In genomic region chr10:127901751-127902150, GRCm38 (mm10) we compare ENCODE assay signal across 39 mouse cellular contexts. TPM values are rescaled to one million over a fixed set of nuclear protein-coding genes. Genes with fewer than 3 reads are reported as not detected.
"Had no signal": no experiment of that assay in that cellular context is flagged by ENCODE, and none has a peak within 500 bp of the region (broad histone marks: within the 10 kb centered on the region; RNA-seq: fewer than 3 reads in every experiment).

No protein-coding gene starts in this region.

- H3K9ac ChIP-seq: embryonic facial prominence, embryonic 12.5 days; embryonic facial prominence, embryonic 13.5 days; embryonic facial prominence, embryonic 15.5 days; forebrain, embryonic 12.5 days; forebrain, embryonic 13.5 days; forebrain, embryonic 15.5 days; forebrain, postnatal 0 days had no signal

- H3K4me3 ChIP-seq: embryonic facial prominence, embryonic 10.5 days; embryonic facial prominence, embryonic 12.5 days; embryonic facial prominence, embryonic 13.5 days; embryonic facial prominence, embryonic 15.5 days; erythroblast, embryonic 14.5 days; forebrain, embryonic 10.5 days; forebrain, embryonic 12.5 days; forebrain, embryonic 13.5 days; forebrain, embryonic 15.5 days; gastrocnemius, adult 2 months had no signal

- H3K4me2 ChIP-seq: embryonic facial prominence, embryonic 12.5 days; embryonic facial prominence, embryonic 13.5 days; embryonic facial prominence, embryonic 15.5 days; forebrain, embryonic 12.5 days; forebrain, embryonic 13.5 days; forebrain, embryonic 15.5 days had no signal

- H3K27ac ChIP-seq: embryonic facial prominence, embryonic 10.5 days; embryonic facial prominence, embryonic 12.5 days; embryonic facial prominence, embryonic 13.5 days; embryonic facial prominence, embryonic 15.5 days; forebrain, embryonic 10.5 days; forebrain, embryonic 12.5 days; forebrain, embryonic 13.5 days; forebrain, embryonic 15.5 days; gastrocnemius, adult 2 months had no signal

- H3K9me3 ChIP-seq: embryonic facial prominence, embryonic 10.5 days; embryonic facial prominence, embryonic 12.5 days; embryonic facial prominence, embryonic 13.5 days; embryonic facial prominence, embryonic 15.5 days; forebrain, embryonic 10.5 days; forebrain, embryonic 12.5 days; forebrain, embryonic 13.5 days; forebrain, embryonic 15.5 days had no signal

- H3K4me1 ChIP-seq: embryonic facial prominence, embryonic 12.5 days had no signal

- H3K27me3 ChIP-seq: embryonic facial prominence, embryonic 12.5 days; embryonic facial prominence, embryonic 13.5 days; embryonic facial prominence, embryonic 15.5 days; forebrain, embryonic 12.5 days; forebrain, embryonic 13.5 days; forebrain, embryonic 15.5 days had no signal

- ATAC-seq: forebrain, embryonic 13.5 days; forebrain, embryonic 14.5 days; forebrain, embryonic 15.5 days; forebrain, embryonic 16.5 days; forebrain, postnatal 0 days had no signal

- H3K36me3 ChIP-seq: embryonic facial prominence, embryonic 10.5 days; embryonic facial prominence, embryonic 12.5 days; embryonic facial prominence, embryonic 13.5 days; embryonic facial prominence, embryonic 15.5 days; forebrain, embryonic 10.5 days; forebrain, embryonic 12.5 days; forebrain, embryonic 15.5 days had no signal

- DNase-seq: cerebellum, adult 18-20 months; cerebellum, adult 2 months; cerebellum, adult 8-10 months; cerebellum, adult 9-10 months; cerebellum, adult 9-11 months; cerebellum, postnatal 10 days; cerebellum, postnatal 14 days; cerebellum, postnatal 25 days; cerebellum, postnatal 36 days; embryo, embryonic 11 days; forebrain, postnatal 0 days; gastrocnemius, adult 2 months; gastrocnemius, postnatal 10 days; gastrocnemius, postnatal 14 days; gastrocnemius, postnatal 25 days; gastrocnemius, postnatal 36 days; heart, adult 11 months had no signal

RNA-seq across cellular contexts. Expression of gene Sdr9c7, which starts 3.4 kb away (rescaled TPM):
- total RNA-seq: common myeloid progenitor, adult 5-6 weeks; forebrain, postnatal 0 days; gastrocnemius, adult 18-20 months; gastrocnemius, adult 2 months; gastrocnemius, adult 8-10 months; gastrocnemius, postnatal 10 days; gastrocnemius, postnatal 14 days; gastrocnemius, postnatal 25 days; gastrocnemius, postnatal 36 days; gastrocnemius, postnatal 4 days; granulocyte monocyte progenitor cell, adult 5-6 weeks had no signal
- polyA plus RNA-seq: embryonic facial prominence, embryonic 10.5 days; embryonic facial prominence, embryonic 11.5 days; embryonic facial prominence, embryonic 12.5 days; erythroblast, embryonic 14.5 days; forebrain, embryonic 10.5 days; forebrain, embryonic 11.5 days; forebrain, embryonic 12.5 days; forebrain, embryonic 13.5 days; forebrain, embryonic 14.5 days; forebrain, embryonic 15.5 days; forebrain, embryonic 16.5 days; forebrain, postnatal 0 days had no signal

RNA-seq across cellular contexts. Expression of gene Rdh7, which starts 13.1 kb away (rescaled TPM):
- total RNA-seq: common myeloid progenitor, adult 5-6 weeks; forebrain, postnatal 0 days; gastrocnemius, adult 2 months; gastrocnemius, postnatal 14 days; gastrocnemius, postnatal 25 days; gastrocnemius, postnatal 36 days; granulocyte monocyte progenitor cell, adult 5-6 weeks had no signal
- polyA plus RNA-seq: cerebellum, adult 2 months; cortical plate, adult 2 months; embryonic facial prominence, embryonic 10.5 days; embryonic facial prominence, embryonic 11.5 days; embryonic facial prominence, embryonic 12.5 days; embryonic facial prominence, embryonic 13.5 days; embryonic facial prominence, embryonic 14.5 days; embryonic facial prominence, embryonic 15.5 days; erythroblast, embryonic 14.5 days; forebrain, embryonic 10.5 days; forebrain, embryonic 11.5 days; forebrain, embryonic 12.5 days; forebrain, embryonic 13.5 days; forebrain, embryonic 14.5 days; forebrain, embryonic 15.5 days; forebrain, embryonic 16.5 days; forebrain, postnatal 0 days; frontal cortex, adult 2 months had no signal

RNA-seq across cellular contexts. Expression of gene Rdh16f2, which starts 35.5 kb away (rescaled TPM):
- total RNA-seq: common myeloid progenitor, adult 5-6 weeks; forebrain, postnatal 0 days; gastrocnemius, adult 18-20 months; gastrocnemius, adult 2 months; gastrocnemius, adult 8-10 months; gastrocnemius, postnatal 10 days; gastrocnemius, postnatal 14 days; gastrocnemius, postnatal 25 days; gastrocnemius, postnatal 36 days; gastrocnemius, postnatal 4 days; granulocyte monocyte progenitor cell, adult 5-6 weeks had no signal
- polyA plus RNA-seq: cerebellum, adult 2 months; cortical plate, adult 2 months; embryonic facial prominence, embryonic 10.5 days; embryonic facial prominence, embryonic 11.5 days; embryonic facial prominence, embryonic 12.5 days; embryonic facial prominence, embryonic 13.5 days; embryonic facial prominence, embryonic 14.5 days; embryonic facial prominence, embryonic 15.5 days; erythroblast, embryonic 14.5 days; forebrain, embryonic 10.5 days; forebrain, embryonic 11.5 days; forebrain, embryonic 12.5 days; forebrain, embryonic 13.5 days; forebrain, embryonic 14.5 days; forebrain, embryonic 15.5 days; forebrain, embryonic 16.5 days; forebrain, postnatal 0 days; frontal cortex, adult 2 months had no signal

RNA-seq across cellular contexts. Expression of gene Rdh19, which starts 52.0 kb away (rescaled TPM):
- total RNA-seq: common myeloid progenitor, adult 5-6 weeks; forebrain, postnatal 0 days; gastrocnemius, adult 18-20 months; gastrocnemius, adult 2 months; gastrocnemius, adult 8-10 months; gastrocnemius, postnatal 10 days; gastrocnemius, postnatal 14 days; gastrocnemius, postnatal 25 days; gastrocnemius, postnatal 36 days; gastrocnemius, postnatal 4 days; granulocyte monocyte progenitor cell, adult 5-6 weeks had no signal
- polyA plus RNA-seq: cerebellum, adult 2 months; cortical plate, adult 2 months; embryonic facial prominence, embryonic 10.5 days; embryonic facial prominence, embryonic 11.5 days; embryonic facial prominence, embryonic 12.5 days; embryonic facial prominence, embryonic 13.5 days; embryonic facial prominence, embryonic 14.5 days; embryonic facial prominence, embryonic 15.5 days; erythroblast, embryonic 14.5 days; forebrain, embryonic 10.5 days; forebrain, embryonic 11.5 days; forebrain, embryonic 12.5 days; forebrain, embryonic 13.5 days; forebrain, embryonic 14.5 days; forebrain, embryonic 15.5 days; forebrain, embryonic 16.5 days; forebrain, postnatal 0 days; frontal cortex, adult 2 months; gonadal fat pad, adult 2 months had no signal
